Mouse (Mus musculus): ENCODE data around the gene Hoxc6.

GRCm38 (mm10) chr15:103010112-103010846 lies 12.2 kb downstream of the Hoxc6 start:
- TF ChIP-seq POLR2A (IDR thresholded peaks at IDR 0.05; ENCODE audit: borderline replicate concordance, insufficient read depth, low read length) = no peak
- TF ChIP-seq CTCF (IDR thresholded peaks at IDR 0.05; ENCODE audit: borderline replicate concordance, insufficient read depth, low read depth, low read length) = no peak

Measured in cerebellum, adult 2 months (tissue).